Mouse (Mus musculus) forebrain, postnatal 0 days (tissue): ENCODE measurements around the gene Yeats2. TPM values are rescaled to one million over a fixed set of nuclear protein-coding genes. Genes with fewer than 3 reads are reported as not detected.
A peak's percentile ranks its signal among the peaks of the same experiment; 100 is the strongest.

Experiments used
- ATAC-seq: fragments of 200-750 bp; cut with Nextera tagmentation; 2 replicates; pipeline ENCODE4 v1.8.0; 2017; ENCODE audit warnings: mild to moderate bottlenecking, moderate library complexity
- DNase-seq: peaks from one replicate; pipeline ENCODE4 v3.0.0-alpha.2; 2015
- H3K27ac ChIP-seq: fragments of 300-500 bp; sonication (generic); 2 replicates; pipeline ENCODE4 v1.5.1; 2014; ENCODE audit warnings: low read depth, mild to moderate bottlenecking, antibody characterized with exemption, low read length, moderate library complexity, mixed read lengths
- H3K27me3 ChIP-seq: fragments of 300-500 bp; sonication (generic); 2 replicates; pipeline ENCODE4 v1.6.1; 2014; ENCODE audit warnings: mild to moderate bottlenecking, low read length, mixed read lengths; ENCODE audit not compliant: insufficient read depth
- H3K36me3 ChIP-seq: fragments of 300-500 bp; sonication (generic); 2 replicates; pipeline ENCODE4 v1.6.1; 2014; ENCODE audit warnings: mild to moderate bottlenecking, moderate library complexity; ENCODE audit not compliant: insufficient read depth
- H3K4me1 ChIP-seq: fragments of 300-500 bp; sonication (generic); 2 replicates; pipeline ENCODE4 v1.6.1; 2014; ENCODE audit warnings: antibody characterized with exemption; ENCODE audit not compliant: insufficient read depth
- H3K4me2 ChIP-seq: fragments of 300-500 bp; sonication (generic); 2 replicates; pipeline ENCODE4 v1.6.1; 2014; ENCODE audit warnings: low read depth, mild to moderate bottlenecking, moderate library complexity
- H3K4me3 ChIP-seq: fragments of 300-500 bp; sonication (generic); 2 replicates; pipeline ENCODE4 v1.5.1; 2014; ENCODE audit warnings: low read depth, low read length, mixed read lengths
- H3K9ac ChIP-seq: fragments of 300-500 bp; sonication (generic); 2 replicates; pipeline ENCODE4 v1.6.1; 2014; ENCODE audit warnings: mild to moderate bottlenecking
- H3K9me3 ChIP-seq: fragments of 300-500 bp; sonication (generic); 2 replicates; pipeline ENCODE4 v1.6.1; 2016; ENCODE audit warnings: low read length
- CTCF ChIP-seq: sonication (generic); IDR thresholded peaks from 2 replicates; pipeline ENCODE4 v1.5.1; 2016; ENCODE audit warnings: antibody characterized with exemption, control low read depth, low read depth
- WGBS: fragments of 180-500 bp; shearing (Covaris S2); extraction: QIAGEN DNeasy Blood & Tissue Kit; methylation state at CpG from one replicate; pipeline ENCODE4 v1.1.7; 2014; 5-methylcytosine and 5-hydroxymethylcytosine counted together
- polyA plus RNA-seq: library from polyadenylated mRNA; unstranded; fragments of >200 nt; fragmentation: Nextera tagmentation; extraction: Ambion mirVana; gene quantifications from 2 replicates; pipeline ENCODE4 v1.2.1, GENCODE M21; 2015
- total RNA-seq: library from RNA; depleted of rRNA; stranded (reverse); fragments of >200 nt; gene quantifications from 2 replicates; pipeline ENCODE4 v1.2.3, GENCODE M21; 2014

Yeats2 gene
- total and polyA plus RNA-seq, 2 experiments from 2014 or later = 10.1 to 43.9 TPM

DNA sequence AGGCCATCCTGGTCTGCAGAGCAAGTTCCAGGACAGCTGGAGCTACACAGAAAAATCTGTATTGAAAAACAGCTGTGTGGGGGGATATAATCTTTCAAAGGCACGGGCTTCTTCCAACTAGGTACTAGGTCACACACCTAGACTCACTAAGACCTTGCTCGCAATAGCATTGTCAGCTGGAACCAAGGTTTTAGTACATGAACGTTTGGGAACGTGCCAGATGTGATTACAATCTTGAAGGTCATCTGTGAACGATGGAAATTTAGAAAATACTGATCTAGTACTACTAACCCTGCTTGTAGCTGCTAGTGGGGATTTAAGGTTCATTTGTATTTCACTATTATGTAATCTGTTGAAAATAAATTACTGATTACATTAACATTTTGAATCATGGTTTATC, 11.1 kb downstream of the Yeats2 start:
- peaks cover 36% of the 10 kb centered on the region for H3K36me3 ChIP-seq
- H3K9me3 ChIP-seq = no peaks in the 10 kb centered on the region
- 80% methylated on average over 5 of the region's 5 CpGs for WGBS
- no peaks in the 10 kb centered on the region for H3K4me1 ChIP-seq
- DNase-seq = no peak
- no peak overlapping the region for H3K4me3 ChIP-seq
- H3K27me3 ChIP-seq = no peaks in the 10 kb centered on the region
- no peak overlapping the region for H3K27ac ChIP-seq
- no peak overlapping the region for H3K4me2 ChIP-seq
- ATAC-seq = no peak
- TF ChIP-seq CTCF = no peak
- H3K9ac ChIP-seq = no peak overlapping the region

DNA sequence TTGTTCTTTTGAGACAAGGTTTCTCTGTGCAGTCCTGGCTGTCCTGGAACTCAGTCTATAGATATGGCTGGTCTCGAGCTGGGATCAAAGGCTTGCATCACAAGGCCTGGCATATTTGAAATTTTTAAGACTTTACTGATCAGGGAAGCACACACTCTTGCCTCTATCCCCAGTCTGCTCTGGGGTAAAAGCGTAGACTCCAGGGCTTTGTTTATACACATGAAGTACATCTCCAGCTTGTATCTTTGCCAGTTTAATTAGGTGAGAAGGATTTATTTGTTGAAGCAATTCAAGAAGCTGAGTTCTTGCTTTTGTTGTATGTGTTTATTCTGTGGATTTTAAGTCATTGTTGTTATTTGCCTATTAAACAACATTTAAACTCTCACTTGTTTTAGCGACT, 12.9 kb downstream of the Yeats2 start:
- no peaks in the 10 kb centered on the region for H3K4me1 ChIP-seq
- H3K27me3 ChIP-seq = no peaks in the 10 kb centered on the region
- H3K4me2 ChIP-seq = no peak overlapping the region
- TF ChIP-seq CTCF = no peak
- DNase-seq (no peak), ATAC-seq (no peak)
- peaks cover 47% of the 10 kb centered on the region for H3K36me3 ChIP-seq
- no peaks in the 10 kb centered on the region for H3K9me3 ChIP-seq
- no peak overlapping the region for H3K27ac ChIP-seq
- 64% methylated on average over 3 of the region's 3 CpGs for WGBS
- no peak overlapping the region for H3K4me3 ChIP-seq
- H3K9ac ChIP-seq = no peak overlapping the region

DNA sequence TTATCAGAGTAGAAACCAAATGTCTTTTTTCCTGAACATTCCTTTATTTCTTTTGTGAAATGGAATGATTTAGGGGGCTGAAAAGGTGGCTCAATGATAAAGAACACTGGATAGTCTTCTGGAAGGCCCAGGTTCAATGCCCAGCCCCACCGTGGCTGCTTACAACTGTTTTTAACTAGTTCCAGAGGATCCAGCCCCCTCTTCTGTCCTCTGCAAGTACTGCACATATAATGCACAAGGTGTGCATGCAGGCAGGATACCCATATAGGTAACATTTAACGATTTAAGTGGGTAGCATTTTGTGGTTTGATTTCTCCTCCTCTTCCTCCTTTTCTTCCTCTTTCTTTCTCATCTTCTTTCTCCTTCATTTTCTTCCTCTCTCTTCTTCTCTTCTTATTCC, 19.3 kb downstream of the Yeats2 start:
- DNase-seq = no peak
- Histone ChIP-seq H3K27me3 (no peaks in the 10 kb centered on the region), H3K9ac (no peak overlapping the region), H3K36me3 (peaks cover 75% of the 10 kb centered on the region), H3K4me2 (no peak overlapping the region), H3K9me3 (no peaks in the 10 kb centered on the region), H3K4me1 (no peaks in the 10 kb centered on the region), H3K4me3 (no peak overlapping the region), H3K27ac (no peak overlapping the region)
- ATAC-seq = no peak
- WGBS = 81% methylated on average over 2 of the region's 2 CpGs
- TF ChIP-seq CTCF = peak; percentile 25

DNA sequence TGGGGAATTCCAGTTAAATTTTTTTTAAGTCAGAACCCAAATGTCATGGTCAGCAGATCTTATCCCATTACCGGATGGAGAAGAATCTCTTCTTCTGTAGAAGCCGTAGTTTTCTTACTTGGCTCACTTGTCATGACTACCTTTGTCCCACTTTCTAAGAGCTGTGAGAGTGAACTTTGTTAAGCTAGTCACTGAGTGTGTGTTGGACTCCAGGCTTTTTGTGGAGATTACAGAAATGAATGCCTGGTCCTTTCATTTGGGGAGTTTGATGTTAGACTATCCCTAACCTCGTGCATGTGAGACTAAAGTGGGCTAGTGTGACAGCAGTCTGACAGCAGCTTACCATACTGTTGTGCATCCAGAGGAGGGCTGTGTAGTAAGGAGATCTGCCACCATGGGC, 28.2 kb downstream of the Yeats2 start:
- Histone ChIP-seq H3K4me1 (no peaks in the 10 kb centered on the region), H3K36me3 (peaks cover 35% of the 10 kb centered on the region), H3K4me2 (no peak overlapping the region), H3K9me3 (no peaks in the 10 kb centered on the region), H3K27me3 (no peaks in the 10 kb centered on the region), H3K27ac (no peak overlapping the region), H3K9ac (no peak overlapping the region), H3K4me3 (no peak overlapping the region)
- ATAC-seq (peak; percentile 36), DNase-seq (no peak)
- 74% methylated on average over 3 of the region's 3 CpGs for WGBS
- no peak for TF ChIP-seq CTCF

DNA sequence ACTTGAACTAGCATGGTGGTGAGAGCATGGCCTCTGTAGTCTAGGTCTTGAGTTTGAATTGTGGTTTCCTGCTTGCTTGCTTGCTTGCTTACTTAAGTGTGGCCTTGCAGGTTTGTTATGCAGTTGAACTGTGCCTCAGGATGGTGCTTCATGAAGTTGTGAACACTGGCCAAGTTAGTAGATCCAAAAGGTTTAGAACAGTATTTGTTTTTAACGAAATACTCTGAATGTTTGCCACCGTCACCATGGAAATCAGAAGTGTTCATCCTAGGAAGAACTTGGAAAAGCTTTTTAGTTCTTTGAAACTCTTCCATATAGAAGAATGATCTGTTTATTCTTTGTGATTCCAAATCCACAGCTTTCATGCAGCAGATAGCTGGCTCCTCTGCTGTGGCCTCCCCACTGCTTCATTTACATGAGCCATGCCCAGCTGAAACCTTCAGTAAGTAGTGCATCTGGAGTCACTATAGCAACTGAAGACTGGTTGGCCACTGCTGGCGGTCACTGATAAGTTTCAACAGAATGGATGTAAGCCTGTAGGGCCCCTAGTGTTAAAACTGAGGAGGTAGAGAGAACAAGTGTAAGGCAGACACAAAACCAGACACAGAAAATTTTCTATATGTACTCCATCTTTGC, 28.7 kb downstream of the Yeats2 start:
- no peak for TF ChIP-seq CTCF
- Histone ChIP-seq H3K4me2 (no peak overlapping the region), H3K4me3 (no peak overlapping the region), H3K9ac (no peak overlapping the region), H3K4me1 (no peaks in the 10 kb centered on the region), H3K9me3 (no peaks in the 10 kb centered on the region), H3K27me3 (no peaks in the 10 kb centered on the region), H3K27ac (no peak overlapping the region), H3K36me3 (peaks cover 40% of the 10 kb centered on the region)
- DNase-seq = peak; percentile 10
- 59% methylated on average over 3 of the region's 3 CpGs for WGBS
- ATAC-seq = peak; percentile 86

DNA sequence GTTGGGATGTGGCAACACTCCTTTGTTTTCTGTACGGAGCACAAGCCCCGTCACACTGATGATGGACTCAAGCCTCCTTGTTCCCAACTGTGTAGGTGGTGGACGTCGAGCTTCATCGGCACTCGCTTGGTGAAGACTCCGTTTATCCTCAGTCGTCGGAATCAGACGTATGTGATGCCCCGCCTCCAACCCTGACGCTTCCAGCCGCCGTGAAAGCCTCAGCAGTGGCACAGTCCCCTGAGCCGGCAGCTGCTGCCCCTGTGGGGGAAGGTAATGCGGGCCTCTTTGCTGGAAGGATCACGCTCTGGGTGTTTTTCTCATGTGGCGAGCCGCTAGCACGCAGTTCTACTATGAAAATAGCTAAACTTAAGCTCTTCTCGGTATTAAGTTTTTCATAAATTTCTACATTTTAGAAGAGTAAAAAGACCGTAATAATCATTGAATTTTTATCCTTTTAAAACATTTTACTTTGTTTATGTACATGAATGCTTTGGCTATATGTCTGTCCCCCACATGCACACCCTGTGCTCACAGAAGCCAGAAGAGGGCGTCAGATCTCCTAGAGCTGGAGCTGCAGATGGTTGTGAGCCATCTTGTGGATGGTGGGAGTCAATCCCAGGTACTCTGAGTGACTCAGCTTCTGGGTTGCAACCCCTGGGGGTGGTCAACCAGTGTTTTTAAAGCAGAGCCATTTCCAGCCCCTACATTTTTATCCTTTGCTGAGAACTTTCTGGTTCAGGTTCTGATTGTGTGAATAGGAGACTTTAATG, 38.7 kb downstream of the Yeats2 start:
- Histone ChIP-seq H3K4me2 (no peak overlapping the region), H3K4me1 (no peaks in the 10 kb centered on the region), H3K27ac (no peak overlapping the region), H3K4me3 (no peak overlapping the region), H3K9me3 (no peaks in the 10 kb centered on the region), H3K9ac (no peak overlapping the region), H3K27me3 (no peaks in the 10 kb centered on the region), H3K36me3 (peaks cover 61% of the 10 kb centered on the region)
- 85% methylated on average over 23 of the region's 23 CpGs for WGBS
- ATAC-seq (no peak), DNase-seq (no peak)
- 0 out of 2 replicates have a peak, but pooled peaks have one; percentile 18 for TF ChIP-seq CTCF

DNA sequence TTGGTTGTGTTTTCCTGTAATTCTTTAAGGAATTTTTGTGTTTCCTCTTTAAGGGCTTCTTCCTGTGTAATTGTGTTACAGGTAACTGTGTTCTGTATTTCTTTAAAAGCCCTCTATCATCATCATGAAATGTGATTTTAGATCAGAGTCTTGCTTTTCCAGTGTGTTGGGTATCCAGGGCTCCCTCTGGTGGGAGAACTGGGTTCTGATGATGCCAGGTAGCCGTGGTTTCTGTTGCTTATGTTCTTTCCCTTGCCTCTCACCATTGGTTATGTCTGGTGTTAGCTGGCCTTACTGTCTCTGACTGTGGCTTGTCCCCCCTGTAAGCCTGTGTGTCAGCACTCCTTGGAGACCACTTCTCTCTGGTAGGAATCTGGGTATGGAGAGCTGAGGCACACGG, 44.5 kb downstream of the Yeats2 start:
- Histone ChIP-seq H3K9ac (no peak overlapping the region), H3K27me3 (no peaks in the 10 kb centered on the region), H3K9me3 (no peaks in the 10 kb centered on the region), H3K4me2 (no peak overlapping the region), H3K4me1 (no peaks in the 10 kb centered on the region), H3K4me3 (no peak overlapping the region), H3K27ac (no peak overlapping the region), H3K36me3 (peaks cover 56% of the 10 kb centered on the region)
- 61% methylated on average over 2 of the region's 2 CpGs for WGBS
- DNase-seq = peak; percentile 31
- peak; percentile 68 for TF ChIP-seq CTCF
- no peak for ATAC-seq
